Comparison of ENCODE assay signal across 19 mouse cellular contexts in the genomic region with DNA sequence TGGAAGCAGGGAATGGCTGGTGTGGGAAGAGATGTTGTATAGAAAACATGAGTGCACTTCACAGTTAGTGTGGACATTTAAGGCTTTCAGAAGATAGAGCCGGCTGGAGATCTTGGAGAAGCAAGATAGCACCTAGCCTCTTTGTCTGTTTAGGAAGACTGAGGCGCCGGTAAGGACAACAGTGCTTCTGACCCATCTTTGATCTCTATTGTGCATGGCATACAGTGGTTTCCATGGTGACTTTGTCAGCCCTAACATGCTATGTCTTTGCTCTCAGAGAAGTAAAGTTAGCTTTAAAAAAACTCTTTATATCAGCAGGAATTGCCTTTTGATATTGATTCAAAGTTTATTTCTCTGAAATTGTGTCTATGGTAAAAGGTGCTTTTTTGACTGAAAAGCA. TPM values are rescaled to one million over a fixed set of nuclear protein-coding genes. Genes with fewer than 3 reads are reported as not detected.
"Had no signal": no experiment of that assay in that cellular context is flagged by ENCODE, and none has a peak within 500 bp of the region (broad histone marks: within the 10 kb centered on the region; RNA-seq: fewer than 3 reads in every experiment).

No protein-coding gene starts in this region.

- ATAC-seq: liver, postnatal 0 days; lung, postnatal 0 days had no signal

- H3K9ac ChIP-seq: liver, embryonic 13.5 days; liver, embryonic 15.5 days; liver, postnatal 0 days; lung, embryonic 15.5 days; midbrain, embryonic 12.5 days; neural tube, embryonic 12.5 days; stomach, embryonic 15.5 days had no signal

- H3K4me1 ChIP-seq: liver, embryonic 13.5 days; liver, embryonic 15.5 days; lung, embryonic 15.5 days; neural tube, embryonic 12.5 days; stomach, embryonic 15.5 days had no signal

- H3K9me3 ChIP-seq: liver, embryonic 13.5 days; liver, embryonic 15.5 days; lung, embryonic 15.5 days; midbrain, embryonic 12.5 days; neural tube, embryonic 12.5 days; stomach, embryonic 15.5 days had no signal

- H3K4me2 ChIP-seq: liver, embryonic 13.5 days; liver, embryonic 15.5 days; lung, embryonic 15.5 days; midbrain, embryonic 12.5 days; neural tube, embryonic 12.5 days; stomach, embryonic 15.5 days had no signal

- H3K27ac ChIP-seq: liver, embryonic 13.5 days; liver, embryonic 15.5 days; lung, embryonic 15.5 days; macrophage; midbrain, embryonic 12.5 days; neural tube, embryonic 12.5 days; stomach, embryonic 15.5 days; stomach, postnatal 0 days had no signal

- H3K27me3 ChIP-seq: liver, embryonic 13.5 days; liver, embryonic 15.5 days; lung, embryonic 15.5 days; megakaryocyte, embryonic 14.5 days; midbrain, embryonic 12.5 days; neural tube, embryonic 12.5 days; stomach, embryonic 15.5 days had no signal

- DNase-seq: liver, embryonic 13.5 days; liver, postnatal 0 days; lung, adult 2 months; lung, postnatal 14 days; lung, postnatal 36 days; right cerebral cortex, postnatal 14 days; thymus, adult 2 months; thymus, postnatal 25 days; thymus, postnatal 4 days had no signal

- H3K36me3 ChIP-seq: liver, embryonic 13.5 days; liver, embryonic 15.5 days; lung, embryonic 15.5 days; midbrain, embryonic 12.5 days; neural tube, embryonic 12.5 days; stomach, embryonic 15.5 days had no signal

- H3K4me3 ChIP-seq: liver, embryonic 13.5 days; liver, embryonic 15.5 days; lung, embryonic 15.5 days; megakaryocyte, embryonic 14.5 days; midbrain, embryonic 12.5 days; neural tube, embryonic 12.5 days; stomach, embryonic 15.5 days had no signal

RNA-seq across cellular contexts. Expression of a gene that starts 56.8 kb away (rescaled TPM):
- total RNA-seq: monocyte, adult 5-6 weeks had no signal
